ENCODE assay signal across 22 mouse cellular contexts in the genomic region with DNA sequence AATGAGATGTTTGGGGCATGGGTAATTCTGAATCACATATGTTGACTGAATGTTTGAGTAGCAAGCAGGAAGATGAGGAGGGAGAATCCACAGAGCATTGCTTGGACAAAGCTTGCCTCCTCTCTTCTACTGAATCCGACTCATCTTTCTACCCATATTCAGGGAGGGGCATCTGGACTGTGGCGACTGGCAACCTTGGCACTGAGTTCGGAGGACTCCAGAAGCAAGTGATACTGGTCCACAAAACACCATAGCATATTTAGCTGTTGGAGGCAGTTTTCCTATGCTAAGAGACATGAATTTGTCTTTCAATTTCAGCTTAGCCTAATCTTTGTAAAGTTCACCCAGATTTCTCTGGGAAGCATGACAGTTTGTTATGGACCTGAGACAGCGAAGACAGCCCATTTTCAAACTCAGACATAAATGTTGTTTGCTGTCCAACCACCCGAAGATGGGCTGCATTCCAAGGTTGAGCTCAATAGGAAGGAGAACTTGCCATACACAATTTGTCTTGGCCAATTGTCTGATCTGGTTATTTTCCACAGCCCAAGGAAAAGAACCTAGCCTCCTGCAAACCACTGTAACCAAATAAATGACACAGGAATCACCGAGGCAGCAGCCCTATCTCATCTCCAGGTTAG.
A peak's percentile ranks its signal among the peaks of the same experiment; 100 is the strongest.
DNase-seq lines count a peak whose midpoint lies in the region; ATAC-seq and TF ChIP-seq lines count a peak whose summit lies in the region.
"Had no signal": no experiment of that assay in that cellular context is flagged by ENCODE, and none has a peak within 500 bp of the region (broad histone marks: within the 10 kb centered on the region; RNA-seq: fewer than 3 reads in every experiment).

No protein-coding gene starts in this region.

- H3K4me3 ChIP-seq in kidney, adult 2 months (ENCODE audit: insufficient read depth, low read depth, low read length) = no peak overlapping the region
- H3K4me3 ChIP-seq in kidney, embryonic 16.5 days (ENCODE audit: low read length) = no peak overlapping the region
- no peak overlapping the region for H3K4me3 ChIP-seq in heart, adult 2 months
- H3K4me3 ChIP-seq in intestine, embryonic 15.5 days (replicated peaks) = no peak overlapping the region
- H3K4me3 ChIP-seq: embryonic facial prominence, embryonic 10.5 days; forebrain, embryonic 13.5 days; heart, embryonic 13.5 days; hindbrain, embryonic 12.5 days had no signal

- H3K27ac ChIP-seq in kidney, adult 2 months (ENCODE audit: insufficient read depth, low read depth, low read length) = no peak overlapping the region
- no peak overlapping the region for H3K27ac ChIP-seq in kidney, embryonic 16.5 days (ENCODE audit: low read length)
- no peak overlapping the region for H3K27ac ChIP-seq in heart, adult 2 months
- H3K27ac ChIP-seq in intestine, embryonic 15.5 days = no peak overlapping the region
- H3K27ac ChIP-seq: embryonic facial prominence, embryonic 10.5 days; forebrain, embryonic 13.5 days; heart, embryonic 13.5 days; hindbrain, embryonic 12.5 days had no signal

- peak; percentile 7 for DNase-seq in kidney, adult 2 months
- peak; percentile 21 for DNase-seq in cerebellum, adult 11 months
- peak; percentile 47 for DNase-seq in cerebellum, adult 8-10 months
- DNase-seq in cerebellum, postnatal 14 days = peak; percentile 29 to 43
- no peak for DNase-seq in heart, adult 2 months
- DNase-seq in heart, postnatal 10 days = no peak
- DNase-seq: adrenal gland, postnatal 14 days; forebrain, postnatal 0 days; gastrocnemius, postnatal 25 days; heart, postnatal 4 days; kidney, adult 11 months had no signal

- no peak for TF ChIP-seq EP300 in heart, adult 2 months (IDR thresholded peaks at IDR 0.05; ENCODE audit: insufficient read depth, low read depth, low read length)

- H3K4me1 ChIP-seq in kidney, adult 2 months (ENCODE audit: control insufficient read depth, insufficient read depth, low read length) = no peaks in the 10 kb centered on the region
- H3K4me1 ChIP-seq in kidney, embryonic 16.5 days (ENCODE audit: insufficient read depth, low read length) = no peaks in the 10 kb centered on the region
- H3K4me1 ChIP-seq in heart, adult 2 months (ENCODE audit: control insufficient read depth, insufficient read depth, low read length) = no peaks in the 10 kb centered on the region
- H3K4me1 ChIP-seq in intestine, embryonic 15.5 days (replicated peaks) = no peaks in the 10 kb centered on the region
- H3K4me1 ChIP-seq: embryonic facial prominence, embryonic 10.5 days; forebrain, embryonic 13.5 days; heart, embryonic 13.5 days; hindbrain, embryonic 12.5 days had no signal

- H3K9me3 ChIP-seq in kidney, embryonic 16.5 days (ENCODE audit: low read length) = no peaks in the 10 kb centered on the region
- H3K9me3 ChIP-seq in intestine, embryonic 15.5 days = no peaks in the 10 kb centered on the region
- H3K9me3 ChIP-seq: embryonic facial prominence, embryonic 10.5 days; forebrain, embryonic 13.5 days; heart, embryonic 13.5 days; hindbrain, embryonic 12.5 days had no signal

- no peak overlapping the region for H3K9ac ChIP-seq in kidney, embryonic 16.5 days (replicated peaks; ENCODE audit: low read length)
- no peak overlapping the region for H3K9ac ChIP-seq in heart, adult 2 months (ENCODE audit: low read depth, low read length)
- no peak overlapping the region for H3K9ac ChIP-seq in intestine, embryonic 15.5 days
- H3K9ac ChIP-seq: forebrain, embryonic 13.5 days; forebrain, postnatal 0 days; heart, embryonic 13.5 days; hindbrain, embryonic 12.5 days had no signal

- no peak for TF ChIP-seq CTCF in kidney, adult 2 months (conservative IDR thresholded peaks at IDR 0.05; ENCODE audit: insufficient read depth, insufficient read length, low read depth, low read length)
- TF ChIP-seq CTCF in heart, adult 2 months (IDR thresholded peaks at IDR 0.05) = no peak

- WGBS in kidney, adult 2 months = 86% methylated on average over 6 of the region's 6 CpGs
- WGBS in kidney, embryonic 16.5 days = 83% methylated on average over 6 of the region's 6 CpGs
- 68% methylated on average over 6 of the region's 6 CpGs for WGBS in heart, adult 2 months
- WGBS in intestine, embryonic 15.5 days = 77% methylated on average over 6 of the region's 6 CpGs

- H3K36me3 ChIP-seq in kidney, adult 2 months (ENCODE audit: control insufficient read depth, insufficient read depth, low read length) = no peaks in the 10 kb centered on the region
- H3K36me3 ChIP-seq in kidney, embryonic 16.5 days (ENCODE audit: insufficient read depth, low read length) = no peaks in the 10 kb centered on the region
- no peaks in the 10 kb centered on the region for H3K36me3 ChIP-seq in heart, adult 2 months (ENCODE audit: control insufficient read depth, insufficient read depth, low read length)
- H3K36me3 ChIP-seq in intestine, embryonic 15.5 days = no peaks in the 10 kb centered on the region
- H3K36me3 ChIP-seq: embryonic facial prominence, embryonic 10.5 days; heart, embryonic 13.5 days; hindbrain, embryonic 12.5 days had no signal

- no peak overlapping the region for H3K4me2 ChIP-seq in kidney, embryonic 16.5 days (replicated peaks; ENCODE audit: low read depth, low read length)
- H3K4me2 ChIP-seq in intestine, embryonic 15.5 days (replicated peaks) = no peak overlapping the region
- H3K4me2 ChIP-seq: forebrain, embryonic 13.5 days; heart, embryonic 13.5 days; hindbrain, embryonic 12.5 days had no signal

- no peak for ATAC-seq in kidney, embryonic 16.5 days (ENCODE audit: low FRiP score, low TSS enrichment)
- no peak for ATAC-seq in intestine, embryonic 15.5 days
- ATAC-seq: activated CD4-positive, CD25-positive, alpha-beta regulatory T cell, adult 4 months; forebrain, embryonic 13.5 days; forebrain, postnatal 0 days; hindbrain, embryonic 16.5 days; inflammation-experienced regulatory T-cells, adult 6 months; Patski had no signal

- intact Hi-C loops in heart, adult 2 months (cut with DNase I) = no loop called here
- intact Hi-C loops in heart, postnatal 10 days (cut with DNase I) = no loop called here

- no peak for TF ChIP-seq POLR2A in kidney, adult 2 months (IDR thresholded peaks at IDR 0.05; ENCODE audit: low read depth, low read length)
- no peak for TF ChIP-seq POLR2A in heart, adult 2 months (IDR thresholded peaks at IDR 0.05; ENCODE audit: insufficient read depth, low read depth, low read length)

- H3K27me3 ChIP-seq in kidney, adult 2 months (replicated peaks; ENCODE audit: control insufficient read depth, insufficient read depth, low read length) = no peaks in the 10 kb centered on the region
- no peaks in the 10 kb centered on the region for H3K27me3 ChIP-seq in kidney, embryonic 16.5 days (ENCODE audit: insufficient read depth, low read length)
- H3K27me3 ChIP-seq in heart, adult 2 months (ENCODE audit: control insufficient read depth, insufficient read depth, low read length) = no peaks in the 10 kb centered on the region
- no peaks in the 10 kb centered on the region for H3K27me3 ChIP-seq in intestine, embryonic 15.5 days (replicated peaks)
- H3K27me3 ChIP-seq: CH12.LX; forebrain, embryonic 13.5 days; heart, embryonic 13.5 days; hindbrain, embryonic 12.5 days had no signal

- H3K79me2 ChIP-seq in heart, adult 2 months (replicated peaks; ENCODE audit: control insufficient read depth, insufficient read depth, low read length) = no peaks in the 10 kb centered on the region

Comparison
In these comparisons a context has a peak if more than half of its experiments do, and no peak if none do; other contexts are left out.
1. DNase-seq: peak in kidney, adult 2 months (single experiment), cerebellum, adult 11 months (single experiment), cerebellum, adult 8-10 months (single experiment) and cerebellum, postnatal 14 days (2 of 2); none in heart, adult 2 months (0 of 2) and heart, postnatal 10 days (0 of 2).